Mouse (Mus musculus): ENCODE measurements around the gene Rps3a1. TPM values are rescaled to one million over a fixed set of nuclear protein-coding genes. Genes with fewer than 3 reads are reported as not detected.
"Not testable (repeated sequence)": the region's sequence is repeated elsewhere in the genome, so short reads cannot be mapped to it uniquely, and the experiment has no call there.

The Rps3a1 gene
- polyA plus RNA-seq, 1 experiment: 1,788 TPM

DNA sequence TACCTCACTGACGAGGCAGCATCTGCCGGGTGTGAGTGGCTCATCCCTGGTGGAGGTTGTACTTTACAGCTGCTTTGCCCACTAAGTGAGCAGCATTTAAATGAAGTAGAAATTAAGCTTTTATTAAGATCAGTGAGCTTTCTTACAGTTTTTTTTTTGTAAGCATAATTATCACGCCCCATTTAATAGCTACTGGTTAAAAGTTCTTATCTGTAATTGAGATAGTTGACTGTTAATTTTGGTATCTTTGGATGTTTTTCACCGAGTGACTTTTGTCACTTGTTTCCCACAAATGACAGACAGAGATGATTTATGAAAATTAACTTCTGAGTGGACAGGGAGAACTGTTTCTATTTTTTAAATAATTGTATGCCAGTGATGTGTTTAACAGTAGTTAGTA is 37.6 kb downstream of the Rps3a1 start:
- Histone ChIP-seq H3K4me1 (ENCODE audit: control insufficient read depth, insufficient read depth, low read length) (no peaks in the 10 kb centered on the region), H3K27ac (ENCODE audit: insufficient read depth, low read length) (no peak overlapping the region), H3K4me3 (ENCODE audit: insufficient read depth, low read length) (no peak overlapping the region)
- TF ChIP-seq POLR2A (IDR thresholded peaks at IDR 0.05; ENCODE audit: low read depth, low read length) (no peak), CTCF (IDR thresholded peaks at IDR 0.05; ENCODE audit: borderline replicate concordance, insufficient read depth, low read length) (no peak)

DNA sequence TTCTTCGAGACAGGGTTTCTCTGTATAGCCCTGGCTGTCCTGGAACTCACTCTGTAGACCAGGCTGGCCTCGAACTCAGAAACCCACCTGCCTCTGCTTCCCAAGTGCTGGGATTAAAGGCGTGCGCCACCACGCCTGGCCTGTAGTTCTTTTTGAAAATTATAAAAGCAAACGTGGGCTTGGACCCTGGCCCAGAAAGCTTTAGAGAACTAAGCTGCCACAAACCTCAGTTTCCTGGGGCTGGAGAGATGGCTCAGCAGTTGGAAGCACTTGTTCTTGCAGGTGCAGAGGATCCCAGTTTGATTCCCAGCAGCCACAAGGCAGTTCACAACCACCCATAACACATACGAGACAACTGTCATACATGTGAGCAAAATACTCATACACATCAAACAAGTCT is 38.1 kb downstream of the Rps3a1 start:
- H3K27ac ChIP-seq (ENCODE audit: insufficient read depth, low read length); H3K4me1 ChIP-seq (ENCODE audit: control insufficient read depth, insufficient read depth, low read length); H3K4me3 ChIP-seq (ENCODE audit: insufficient read depth, low read length): not testable (repeated sequence)

DNA sequence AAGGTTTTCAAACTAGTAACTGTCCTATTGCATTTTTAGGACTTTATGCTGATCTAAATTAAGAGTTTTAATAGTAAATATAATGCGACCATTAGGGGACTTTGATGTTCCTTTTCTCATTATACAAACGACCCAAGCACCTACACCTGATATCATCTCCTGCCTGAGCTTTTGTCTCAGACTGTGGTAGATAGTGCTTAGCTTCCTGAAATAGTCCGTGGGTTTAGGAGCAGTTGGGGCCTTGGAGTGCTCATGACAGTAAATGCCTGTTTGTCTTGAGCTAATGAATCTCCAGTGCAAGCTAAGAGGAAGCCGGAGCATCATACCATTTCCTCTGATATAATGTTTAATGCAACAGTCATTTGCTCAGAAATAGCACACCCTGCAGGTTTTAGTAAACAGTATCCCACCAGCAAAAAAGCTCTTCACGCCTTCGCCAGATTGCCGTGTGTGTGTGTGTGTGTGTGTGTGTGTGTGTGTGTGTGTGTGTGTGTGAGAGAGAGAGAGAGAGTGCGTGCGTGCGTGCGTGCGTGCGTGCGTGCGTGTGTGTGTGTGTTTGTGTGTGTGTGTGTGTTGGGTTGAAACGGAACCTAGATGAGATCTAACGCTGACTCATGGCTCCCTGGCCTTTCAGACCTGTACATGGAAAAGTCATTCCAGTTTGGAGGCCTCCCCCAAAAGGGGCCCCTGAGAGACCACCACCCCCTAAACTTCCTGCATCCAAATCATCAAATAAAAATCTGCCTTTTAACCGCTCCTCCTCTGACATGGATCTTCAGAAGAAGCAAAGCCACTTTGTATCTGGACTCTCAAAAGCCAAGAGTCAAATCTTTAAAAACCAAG is 38.8 kb downstream of the Rps3a1 start:
- Histone ChIP-seq H3K27ac (ENCODE audit: insufficient read depth, low read length) (no peak overlapping the region), H3K4me1 (ENCODE audit: control insufficient read depth, insufficient read depth, low read length) (no peaks in the 10 kb centered on the region), H3K4me3 (ENCODE audit: insufficient read depth, low read length) (no peak overlapping the region)
- TF ChIP-seq POLR2A (IDR thresholded peaks at IDR 0.05; ENCODE audit: low read depth, low read length): no peak
- no peak for TF ChIP-seq CTCF (IDR thresholded peaks at IDR 0.05; ENCODE audit: borderline replicate concordance, insufficient read depth, low read length)

GRCm38 (mm10) chr3:86101956-86102355 is 40.5 kb downstream of the Rps3a1 start:
- no peak overlapping the region for H3K4me3 ChIP-seq (ENCODE audit: insufficient read depth, low read length)
- no peak overlapping the region for H3K27ac ChIP-seq (ENCODE audit: insufficient read depth, low read length)
- TF ChIP-seq POLR2A (IDR thresholded peaks at IDR 0.05; ENCODE audit: low read depth, low read length) (no peak), CTCF (IDR thresholded peaks at IDR 0.05; ENCODE audit: borderline replicate concordance, insufficient read depth, low read length) (no peak)
- no peaks in the 10 kb centered on the region for H3K4me1 ChIP-seq (ENCODE audit: control insufficient read depth, insufficient read depth, low read length)

DNA sequence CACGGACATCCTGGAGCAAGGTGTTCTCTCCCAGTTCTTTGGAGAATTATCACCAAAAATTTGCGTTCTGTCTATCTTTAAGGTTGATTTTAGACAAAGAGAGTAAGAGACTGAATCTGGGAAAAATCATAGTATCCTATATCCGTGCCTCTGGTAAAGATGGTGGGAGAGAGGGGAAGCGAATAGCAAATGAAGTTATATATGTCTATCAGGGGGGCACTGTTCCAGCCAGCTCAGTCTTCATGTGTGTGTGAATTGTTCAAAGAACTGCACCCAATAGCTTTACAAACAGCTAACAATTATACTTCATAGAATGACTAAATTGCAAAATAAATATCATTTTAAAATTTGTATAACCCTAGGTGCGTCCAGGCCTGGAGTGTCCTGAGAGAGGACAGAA is 48.6 kb downstream of the Rps3a1 start:
- Histone ChIP-seq H3K27ac (ENCODE audit: insufficient read depth, low read length) (no peak overlapping the region), H3K4me1 (ENCODE audit: control insufficient read depth, insufficient read depth, low read length) (no peaks in the 10 kb centered on the region)
- no peak for TF ChIP-seq POLR2A (IDR thresholded peaks at IDR 0.05; ENCODE audit: low read depth, low read length)
- no peak for TF ChIP-seq CTCF (IDR thresholded peaks at IDR 0.05; ENCODE audit: borderline replicate concordance, insufficient read depth, low read length)

DNA sequence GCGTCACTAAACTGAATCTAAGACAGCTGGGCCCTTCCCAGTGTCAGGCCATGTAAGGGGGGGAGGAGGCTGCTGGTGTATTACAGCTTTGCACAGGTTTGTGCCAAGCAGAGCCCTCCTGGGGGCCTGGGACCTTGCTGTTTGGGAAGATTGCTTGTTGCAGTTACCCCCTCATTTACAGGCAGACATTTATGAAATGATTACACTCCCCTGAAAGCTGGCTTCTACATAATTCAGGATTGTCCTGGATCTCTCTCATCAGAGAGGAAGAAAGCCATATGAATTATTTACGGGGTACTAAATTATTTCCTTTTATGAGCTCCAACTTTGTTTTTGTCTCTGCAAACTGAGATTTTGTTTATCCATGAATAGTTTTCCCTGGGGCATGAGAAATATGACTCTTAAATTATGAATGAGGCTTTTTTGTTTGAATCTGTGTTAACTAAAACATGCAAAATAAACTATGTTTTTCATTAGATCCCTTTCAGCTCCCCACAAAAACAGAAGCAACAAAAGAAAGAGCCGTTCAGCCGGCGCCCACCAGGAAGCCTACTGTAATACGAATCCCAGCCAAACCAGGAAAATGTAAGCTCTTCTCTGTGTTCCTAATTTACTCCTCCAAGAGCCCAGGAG is 49.2 kb downstream of the Rps3a1 start:
- H3K27ac ChIP-seq (ENCODE audit: insufficient read depth, low read length): no peak overlapping the region
- TF ChIP-seq POLR2A (IDR thresholded peaks at IDR 0.05; ENCODE audit: low read depth, low read length) (no peak), CTCF (IDR thresholded peaks at IDR 0.05; ENCODE audit: borderline replicate concordance, insufficient read depth, low read length) (no peak)

More for the DNA sequence above, 48.6 kb downstream of the Rps3a1 start:
- H3K4me3 ChIP-seq (ENCODE audit: insufficient read depth, low read length): no peak overlapping the region

More for the DNA sequence above, 49.2 kb downstream of the Rps3a1 start:
- H3K4me1 ChIP-seq (ENCODE audit: control insufficient read depth, insufficient read depth, low read length): no peaks in the 10 kb centered on the region
- H3K4me3 ChIP-seq (ENCODE audit: insufficient read depth, low read length): no peak overlapping the region

Other genes with a start within 250 kb of the Rps3a1 start
- gene Sh3d19, start 171.6 kb downstream of the Rps3a1 start, polyA plus RNA-seq (2011; ENCODE audit: insufficient read length, low read depth, missing spikeins): 44.8 and 54.2 TPM in 2 replicates
- gene Prss48, start 140.2 kb downstream of the Rps3a1 start, polyA plus RNA-seq (2011; ENCODE audit: insufficient read length, low read depth, missing spikeins): not detected in 2 replicates
- gene Lrba, start 82.0 kb upstream of the Rps3a1 start, polyA plus RNA-seq (2011; ENCODE audit: insufficient read length, low read depth, missing spikeins): 11.6 and 17.8 TPM in 2 replicates